Mouse (Mus musculus): Measurements from ENCODE around the gene Ccdc91.

The Ccdc91 gene

DNA sequence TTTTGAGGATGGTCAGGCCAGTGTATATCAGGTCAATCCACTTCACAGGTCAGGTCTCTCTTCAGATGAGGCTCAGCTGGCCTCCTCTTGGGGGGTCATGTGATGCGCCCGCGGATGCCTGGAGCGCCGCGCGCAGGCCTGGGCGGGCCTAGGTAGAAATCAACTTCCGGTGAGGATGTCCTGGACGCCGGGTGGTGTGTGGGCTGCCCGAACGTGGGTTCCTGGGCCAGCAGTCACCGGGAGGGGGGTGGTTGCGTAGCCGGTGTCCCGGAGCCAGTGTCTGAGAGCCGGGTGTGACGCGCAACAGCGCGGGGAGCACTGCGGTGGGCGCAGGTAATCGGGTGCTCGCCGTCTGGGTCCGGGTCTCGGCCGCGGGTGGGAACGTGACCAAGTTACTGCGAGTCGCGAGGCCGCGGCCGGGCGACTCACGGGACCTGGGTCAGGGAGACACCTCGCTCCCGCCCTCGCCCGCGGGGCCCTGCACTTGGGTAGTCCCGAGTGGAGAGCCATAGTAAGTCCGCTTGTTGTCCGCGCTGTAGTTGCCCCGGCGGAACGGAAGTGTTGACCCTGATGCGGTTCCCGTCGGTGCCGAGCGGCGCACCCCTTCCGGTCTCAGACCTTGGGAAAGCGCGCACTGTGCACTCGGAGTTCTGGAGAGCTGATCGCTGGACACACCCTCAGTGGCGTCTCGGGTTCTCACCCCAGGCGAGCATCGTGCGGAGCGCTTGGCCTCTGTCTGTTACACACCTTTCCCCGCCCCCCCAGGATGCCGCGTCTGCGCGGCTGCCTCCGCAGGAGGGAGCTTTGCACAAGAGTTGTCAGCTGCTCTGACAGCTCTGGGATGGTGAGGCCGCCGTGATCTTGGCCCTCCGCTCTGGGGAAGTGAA, at the start of gene Ccdc91:
Gene Ccdc91, plus strand, starts transcription at position 102 of the 887 bp plus-strand sequence.
- DNase-seq, result peak; percentile 91

DNA sequence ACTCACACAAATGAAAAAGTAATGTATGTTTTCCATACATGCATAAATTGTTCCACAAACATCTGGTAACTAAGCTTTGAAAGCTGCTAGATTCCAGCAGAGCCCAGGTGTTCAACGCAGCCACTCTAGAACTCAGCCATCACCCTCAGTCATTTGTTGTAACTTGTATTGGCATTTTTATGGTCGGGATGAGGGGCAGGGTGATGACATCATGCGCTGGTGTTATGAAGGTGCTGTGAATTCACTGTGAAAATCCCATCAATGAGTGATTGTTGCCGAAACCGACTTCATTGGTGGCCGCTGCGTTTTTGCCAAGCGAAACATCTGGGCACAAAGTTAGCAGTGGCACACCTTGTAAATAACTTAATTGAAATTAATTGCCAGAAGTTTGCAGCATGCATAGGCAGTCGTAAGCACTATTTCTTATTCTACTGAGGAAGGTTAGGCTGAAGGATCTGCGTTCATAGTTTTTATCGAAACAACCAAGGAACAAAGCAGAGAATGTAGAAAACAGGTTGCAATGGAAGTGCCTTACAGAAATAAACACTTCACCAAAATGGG, 48.6 kb upstream of the Ccdc91 start:
- peak; percentile 8 for DNase-seq

DNA sequence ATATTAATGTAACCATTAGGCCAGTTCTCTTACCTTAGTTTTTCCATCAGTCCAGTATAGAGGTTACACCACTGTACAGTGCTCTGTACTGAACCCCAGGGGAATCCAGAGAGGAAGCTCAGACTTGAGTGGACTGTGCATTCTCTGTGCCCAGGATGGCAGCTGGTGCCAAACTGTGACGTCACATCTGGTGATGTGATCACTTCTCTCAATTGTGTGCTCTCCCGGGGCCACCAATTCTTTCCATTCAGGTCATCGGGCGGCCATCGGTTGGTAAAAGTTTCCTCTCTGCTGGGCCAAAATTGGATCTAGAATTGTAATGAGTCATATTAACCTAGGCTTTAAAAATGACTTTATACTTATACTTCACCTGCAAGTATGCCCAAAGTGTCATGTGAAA, 19.9 kb upstream of the Ccdc91 start:
- DNase-seq, result no peak

DNA sequence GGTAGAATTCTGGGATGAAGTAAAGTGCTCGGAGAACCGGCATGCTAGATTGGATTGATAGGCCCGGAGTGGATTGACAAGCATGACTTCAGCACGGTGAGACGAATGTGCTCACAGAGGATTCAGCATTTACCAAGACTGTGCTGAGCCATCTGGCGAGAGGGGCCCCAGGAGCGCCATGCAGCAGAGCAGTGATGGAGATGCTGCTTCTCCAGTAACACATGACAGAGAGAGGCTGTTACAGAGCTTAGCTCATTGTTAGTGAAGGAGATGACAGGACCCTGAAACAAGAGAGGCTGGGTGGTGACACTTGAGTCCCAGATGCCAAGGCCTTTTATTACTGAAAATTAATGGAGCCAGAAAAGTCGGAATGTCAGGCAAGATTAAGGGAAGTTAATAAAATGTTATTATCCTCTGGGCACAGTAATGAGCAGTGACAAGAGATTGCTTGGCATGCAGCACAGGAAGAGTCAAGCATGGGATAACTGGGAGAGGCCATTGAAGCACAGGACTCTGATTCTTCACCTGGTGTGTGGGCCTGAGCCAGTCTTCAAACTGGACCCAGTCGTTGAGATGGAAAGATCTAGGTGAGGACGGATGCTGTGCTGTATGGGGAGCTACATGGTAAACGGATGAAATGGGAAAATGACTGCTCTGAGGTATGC, 16.9 kb upstream of the Ccdc91 start:
- no peak for DNase-seq

DNA sequence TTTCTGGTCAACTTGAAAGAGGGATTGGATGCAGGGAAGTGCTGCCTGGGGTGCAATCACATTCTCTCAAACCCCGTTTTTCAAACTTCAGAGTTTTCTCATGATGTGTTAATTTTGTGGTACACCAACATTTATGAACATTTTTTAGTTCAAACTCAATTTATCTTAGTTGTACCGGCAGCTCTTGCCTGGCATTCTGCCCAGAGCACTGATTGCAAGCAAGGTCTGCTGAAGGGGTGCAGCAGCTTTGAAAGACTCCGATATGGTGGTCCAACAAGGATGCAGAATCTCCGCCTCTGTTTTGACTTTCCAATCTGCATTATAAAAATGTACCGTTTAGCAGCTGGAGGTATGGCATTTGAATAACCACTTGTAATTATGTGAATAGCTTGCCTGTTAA, 5.6 kb upstream of the Ccdc91 start:
- no peak for DNase-seq

DNA sequence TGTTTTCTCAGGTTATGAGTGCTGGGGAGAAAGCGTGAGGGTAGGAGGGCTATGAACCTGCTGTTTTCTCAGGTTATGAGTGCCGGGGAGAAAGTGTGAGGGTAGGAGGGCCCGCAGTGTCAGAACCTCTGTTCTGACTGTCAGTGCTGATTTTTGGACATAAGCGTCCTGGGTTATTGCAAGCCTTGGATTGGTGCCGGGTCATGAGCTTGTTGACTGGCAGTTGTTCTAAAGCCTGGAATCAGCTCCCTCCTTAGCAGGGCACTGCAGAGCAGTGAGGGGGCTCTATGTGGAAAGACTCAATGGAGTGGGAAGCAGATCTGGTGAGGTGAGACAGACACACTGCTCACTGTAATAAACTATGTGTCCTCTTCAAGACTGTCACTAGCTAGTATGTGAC, 5.5 kb downstream of the Ccdc91 start:
- DNase-seq, result no peak

DNA sequence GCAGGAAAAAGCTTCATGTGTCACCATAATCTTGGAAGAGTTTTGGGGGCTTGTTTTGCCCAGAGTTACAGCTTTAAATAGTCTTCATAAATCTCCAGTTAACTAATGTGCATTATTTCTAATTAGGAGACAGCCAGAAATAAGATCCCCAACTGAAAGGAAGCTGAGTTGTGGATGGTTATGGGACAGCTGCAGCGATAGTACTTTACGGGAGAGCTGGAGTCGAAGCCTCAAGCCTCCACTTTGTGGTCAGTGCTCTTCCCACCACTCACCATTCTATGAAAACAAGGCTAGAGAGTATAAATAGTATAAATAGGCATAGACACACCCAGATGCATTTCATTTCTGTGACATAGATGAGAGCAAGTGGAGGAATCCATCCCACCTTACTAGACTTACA, 14.5 kb downstream of the Ccdc91 start:
- DNase-seq, result no peak

DNA sequence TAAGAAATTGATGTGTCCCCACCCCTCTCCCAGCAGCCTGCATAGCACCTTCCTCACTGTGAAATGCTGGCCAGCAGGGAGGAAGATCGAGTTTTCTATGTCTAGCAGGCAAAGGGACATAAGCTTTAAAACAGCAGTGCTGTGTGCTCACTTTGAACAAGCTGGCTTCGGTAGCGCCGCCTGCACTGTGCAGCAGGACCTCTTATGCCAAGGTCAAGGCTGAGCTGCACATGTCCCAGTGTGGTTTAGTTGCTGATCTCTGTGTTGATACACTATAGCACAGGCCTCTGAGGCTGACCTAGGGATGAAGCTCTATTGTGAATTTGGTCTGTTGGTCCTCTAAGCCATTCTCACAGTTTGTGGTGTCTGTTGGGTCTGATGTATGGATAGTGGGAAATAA, 16.9 kb downstream of the Ccdc91 start:
- DNase-seq, result no peak

DNA sequence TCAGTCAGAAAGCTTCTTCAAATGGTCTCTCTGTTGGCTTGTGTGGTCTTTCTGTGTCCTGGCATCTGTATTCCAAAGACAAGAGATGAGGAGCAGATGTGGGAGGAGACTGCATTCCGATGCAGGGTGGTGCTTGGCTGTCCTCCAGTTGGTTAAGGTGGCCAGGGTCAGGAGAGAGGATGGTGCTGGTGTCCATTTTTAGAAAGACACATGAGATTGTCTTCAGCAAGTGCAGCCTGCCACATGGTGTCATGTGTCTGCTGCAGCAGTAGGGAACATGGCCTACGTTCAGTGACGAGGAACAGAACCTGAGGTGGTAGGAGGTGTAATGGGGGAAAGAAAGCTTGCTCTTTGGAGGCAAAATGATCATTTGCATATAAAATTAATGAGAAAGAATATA, 25.8 kb downstream of the Ccdc91 start:
- DNase-seq, result no peak

DNA sequence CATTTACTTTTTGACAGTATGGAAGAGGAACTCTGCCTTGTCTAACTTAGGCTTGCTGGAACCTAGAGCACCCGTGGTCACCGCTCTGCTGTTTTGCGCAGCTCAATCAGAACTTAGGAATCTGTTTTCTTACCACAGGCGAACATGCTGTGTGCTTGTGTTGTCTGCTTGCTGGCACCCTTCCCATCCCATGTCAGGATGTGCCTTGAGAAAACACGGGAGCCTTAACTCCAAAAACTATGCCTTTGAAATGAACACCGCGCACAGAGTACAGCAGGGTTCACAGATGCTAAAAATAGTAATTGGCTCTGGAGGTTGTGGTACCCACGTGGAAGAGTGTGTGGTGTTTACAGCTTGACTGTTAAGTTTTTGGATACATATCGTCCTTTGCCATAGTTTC, 30.4 kb downstream of the Ccdc91 start:
- DNase-seq, result no peak

DNA sequence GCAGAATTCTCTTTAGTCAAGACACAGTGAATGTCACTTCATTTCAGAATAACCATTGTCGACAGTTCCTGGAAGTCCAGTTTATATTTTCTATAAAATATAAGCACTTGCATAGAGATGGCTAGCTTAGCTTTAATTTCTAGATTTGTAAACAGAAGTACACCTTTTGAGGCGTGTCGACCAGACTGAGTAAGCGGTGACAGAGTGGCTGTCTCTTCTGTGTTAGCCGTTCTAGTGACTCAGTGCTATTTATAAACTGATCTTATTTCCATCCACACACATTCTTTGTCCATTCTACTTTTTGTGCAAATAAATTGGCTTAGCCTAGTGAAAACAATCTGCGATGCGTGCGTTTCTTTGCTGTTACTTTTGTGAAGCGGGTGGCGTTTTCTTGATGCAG, 30.9 kb downstream of the Ccdc91 start:
- DNase-seq, result no peak

DNA sequence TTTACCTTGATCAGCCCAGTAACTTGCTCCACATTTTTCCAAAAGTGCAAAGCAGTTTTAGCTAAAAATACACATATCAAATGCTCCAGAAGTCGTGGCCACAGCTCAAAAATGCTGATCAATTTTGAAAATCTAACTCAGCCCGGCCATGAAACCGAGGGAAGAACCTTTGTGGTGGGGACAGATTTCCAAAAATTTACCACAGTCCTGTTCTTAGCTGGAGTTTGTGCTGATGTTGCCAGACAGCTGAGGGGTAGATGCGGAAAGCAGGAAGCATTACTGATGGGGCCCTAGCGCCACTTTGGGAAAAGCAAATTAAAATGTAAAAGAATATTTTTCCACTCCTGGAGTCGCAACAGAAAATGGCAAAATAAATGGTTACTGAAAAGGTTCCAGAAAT, 31.6 kb downstream of the Ccdc91 start:
- DNase-seq, result no peak

DNA sequence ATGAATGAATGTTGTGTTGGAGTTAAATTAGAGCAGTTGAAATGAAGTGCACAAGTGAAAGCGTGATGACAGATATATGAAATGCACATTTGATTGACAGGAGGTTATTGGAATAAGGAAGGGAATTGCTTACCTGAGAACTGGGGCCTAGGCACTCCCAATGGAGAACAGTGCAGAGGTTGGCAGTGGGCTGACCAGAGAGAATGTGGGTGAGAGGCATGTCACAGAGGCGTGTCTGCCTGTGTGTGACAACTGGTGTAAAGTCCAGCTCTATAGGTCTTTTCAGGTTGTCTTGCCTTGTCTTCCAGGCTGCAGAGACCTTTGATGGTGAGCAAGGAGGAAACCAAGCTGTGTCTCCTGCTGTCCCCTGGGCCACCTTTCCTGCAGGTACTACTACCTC, 34.9 kb downstream of the Ccdc91 start:
- DNase-seq, result no peak

DNA sequence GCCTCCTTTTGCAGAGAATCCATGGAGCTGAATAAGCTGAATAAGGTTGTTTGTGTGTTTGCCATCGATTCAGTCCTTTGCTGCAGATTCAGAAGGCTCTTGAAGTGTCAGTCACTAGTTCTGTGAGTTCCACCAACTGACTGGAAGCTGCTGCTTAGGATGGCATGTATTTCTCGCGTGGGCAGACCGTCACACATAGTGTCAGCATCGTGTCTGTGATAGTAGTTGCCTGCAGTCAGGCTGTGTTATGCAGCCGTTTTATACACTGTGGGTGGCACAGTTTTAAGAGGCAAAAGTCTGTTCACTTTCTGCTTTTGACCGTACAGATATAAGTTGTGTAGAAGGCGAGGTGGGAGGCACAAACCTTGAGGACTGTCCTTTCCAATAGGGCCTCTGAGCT, 42.3 kb downstream of the Ccdc91 start:
- no peak for DNase-seq

DNA sequence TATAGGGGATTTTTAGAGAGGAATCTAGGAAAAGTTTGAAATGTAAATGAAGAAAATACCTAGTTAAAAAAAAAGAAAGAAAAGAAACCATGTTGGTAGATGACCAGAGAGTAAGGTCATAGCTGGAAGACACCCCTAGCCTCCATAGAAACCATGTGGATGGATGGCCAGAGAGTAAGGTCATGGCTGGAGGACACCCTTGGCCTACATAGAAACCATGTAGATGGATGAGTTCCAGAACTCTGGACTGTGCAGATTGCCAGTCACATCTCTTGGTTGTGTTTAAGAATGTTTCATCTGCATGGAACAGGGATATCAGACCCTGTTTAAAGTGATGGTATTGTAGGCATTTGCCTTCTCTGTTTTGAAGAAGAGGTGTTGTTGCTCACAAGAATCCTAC, 49.6 kb downstream of the Ccdc91 start:
- DNase-seq, result no peak

DNA sequence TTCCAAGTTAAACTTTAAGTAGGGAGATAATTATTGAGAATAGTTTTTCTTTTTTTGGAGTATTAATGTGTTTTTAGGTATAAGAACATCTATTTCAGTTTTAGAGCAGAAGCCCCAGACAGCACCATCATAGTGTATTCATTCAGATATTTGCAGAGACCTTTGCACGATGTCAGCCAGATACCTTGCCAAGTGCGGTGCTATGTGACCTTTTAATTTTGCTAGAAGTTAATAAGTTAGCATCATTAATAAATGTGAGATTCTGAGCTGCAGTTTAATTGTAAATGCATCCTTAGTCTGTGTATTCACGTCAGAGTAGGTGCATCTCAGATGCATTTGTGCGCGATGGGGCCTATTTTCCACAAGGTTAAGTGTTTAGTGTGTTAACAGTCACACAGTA, 59.3 kb downstream of the Ccdc91 start:
- no peak for DNase-seq

DNA sequence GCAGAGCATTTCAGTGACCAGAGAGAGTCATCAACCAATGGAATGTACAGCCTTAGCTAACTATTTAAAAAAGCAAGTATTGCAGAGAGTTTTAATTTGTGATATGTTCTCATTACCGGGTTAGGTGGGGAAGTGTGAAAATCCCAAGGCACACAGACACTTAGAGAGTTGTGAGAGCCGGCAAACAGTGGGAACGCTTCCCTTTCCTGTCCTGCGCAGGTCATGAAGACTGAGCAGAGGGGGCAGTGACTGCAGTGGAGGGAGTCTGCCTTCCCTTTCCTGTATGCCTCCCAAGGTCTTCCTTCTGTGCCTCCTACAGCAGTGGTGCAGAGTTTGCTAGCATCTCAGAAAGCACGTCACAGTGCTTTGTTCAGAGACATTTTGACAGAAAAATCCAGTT, 62.6 kb downstream of the Ccdc91 start:
- no peak for DNase-seq

DNA sequence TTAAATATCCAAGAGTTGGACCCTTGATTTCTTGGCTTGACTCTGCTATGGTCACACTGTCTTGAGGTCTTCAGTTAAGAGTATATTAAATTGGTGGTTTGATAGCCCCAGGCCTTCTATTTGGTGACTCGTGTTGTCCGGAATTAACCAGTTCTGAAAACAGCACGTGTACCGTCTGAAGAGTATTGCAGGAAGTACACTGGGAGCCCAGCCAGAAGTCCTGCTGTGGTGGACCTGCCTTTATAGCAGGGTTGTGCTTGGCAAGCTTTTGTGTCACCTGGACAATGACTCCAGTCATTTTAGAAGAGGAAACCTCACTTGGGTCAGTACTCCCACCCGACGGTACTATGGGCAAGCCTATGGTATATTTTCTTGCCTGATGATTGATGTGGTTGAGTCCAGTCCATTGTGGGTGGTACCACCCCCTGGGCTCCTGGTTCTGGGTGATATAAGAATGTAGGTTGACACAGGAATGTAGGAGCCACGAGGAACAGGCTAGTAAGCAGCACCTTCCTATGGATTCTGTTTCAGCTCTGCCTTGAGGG, 63.5 kb downstream of the Ccdc91 start:
- DNase-seq, result no peak

DNA sequence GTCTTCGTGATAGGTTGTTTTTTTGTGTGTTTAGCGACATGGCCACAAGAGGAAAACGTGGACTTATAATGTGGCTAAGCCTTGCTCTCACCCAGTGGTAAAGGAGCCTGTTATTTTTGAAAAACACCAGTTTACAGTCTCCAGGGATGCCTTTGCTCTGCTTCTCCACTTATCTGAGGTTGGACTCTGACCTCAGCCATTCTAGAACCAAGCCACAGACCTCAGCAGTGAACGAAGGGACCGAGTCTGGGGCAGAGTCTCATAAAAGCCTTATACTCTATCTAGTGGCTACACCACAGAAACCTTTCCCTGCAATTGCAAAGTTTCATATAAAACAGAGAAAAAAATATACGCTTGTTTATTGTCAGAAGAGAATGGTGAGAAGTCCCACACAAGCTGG, 65.3 kb downstream of the Ccdc91 start:
- DNase-seq, result no peak

DNA sequence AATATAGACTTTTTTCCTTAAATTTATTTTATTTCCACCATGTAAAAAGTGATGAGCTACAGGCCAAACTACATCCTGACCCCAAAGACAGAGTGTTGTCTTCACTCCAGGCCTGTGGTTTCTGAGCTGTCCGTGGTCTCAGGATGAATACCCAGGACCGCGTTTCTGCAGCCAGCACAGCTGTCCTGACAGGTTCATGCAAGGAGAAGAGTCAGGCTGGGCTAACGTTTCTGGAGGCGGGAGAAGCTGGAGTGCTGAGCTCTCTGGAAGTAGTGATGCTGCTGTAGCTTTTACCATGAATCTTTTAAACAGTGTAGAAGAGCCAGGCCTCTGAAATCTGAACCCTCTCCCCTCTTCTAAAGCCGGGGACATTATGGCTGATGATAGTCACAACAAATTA, 80.0 kb downstream of the Ccdc91 start:
- DNase-seq, result no peak

DNA sequence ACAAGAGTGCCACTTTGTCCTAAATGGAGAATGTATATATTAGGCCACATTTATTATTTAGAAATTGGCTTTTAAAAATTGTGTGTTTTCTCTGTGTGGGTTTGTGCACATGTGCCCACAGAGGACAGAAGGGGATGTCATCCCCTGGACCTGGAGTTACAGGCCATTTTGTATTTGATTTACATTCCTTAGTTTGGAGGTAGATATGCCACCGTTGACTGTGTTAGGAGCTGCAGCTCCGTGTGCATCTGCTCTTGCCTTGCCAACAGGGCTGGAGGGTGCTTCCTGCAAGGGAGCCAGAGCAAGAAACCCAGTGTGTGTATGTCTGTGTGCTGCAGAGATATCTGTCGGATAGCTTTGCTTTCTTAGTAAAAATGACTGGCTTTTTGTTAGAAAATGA, 83.7 kb downstream of the Ccdc91 start:
- DNase-seq, result no peak

DNA sequence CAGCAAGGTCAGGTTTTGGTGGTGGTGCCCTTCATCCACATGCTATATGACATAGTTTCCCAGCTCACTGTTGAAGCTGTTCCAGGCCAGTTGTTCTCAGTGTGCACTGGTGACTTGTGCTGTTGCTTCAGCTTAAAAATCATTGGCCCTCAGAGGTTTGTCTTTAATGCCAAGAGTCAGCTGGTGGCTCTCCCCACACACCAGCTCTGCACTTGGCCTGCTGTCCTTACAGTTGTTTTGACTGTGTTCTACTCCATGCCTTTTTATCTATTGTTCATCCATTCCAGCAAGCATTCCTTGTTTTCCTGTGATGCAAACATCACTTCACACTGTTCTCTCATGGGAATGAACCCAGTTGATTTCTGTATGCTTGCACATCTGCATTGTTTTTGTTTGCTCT, 84.8 kb downstream of the Ccdc91 start:
- no peak for DNase-seq

DNA sequence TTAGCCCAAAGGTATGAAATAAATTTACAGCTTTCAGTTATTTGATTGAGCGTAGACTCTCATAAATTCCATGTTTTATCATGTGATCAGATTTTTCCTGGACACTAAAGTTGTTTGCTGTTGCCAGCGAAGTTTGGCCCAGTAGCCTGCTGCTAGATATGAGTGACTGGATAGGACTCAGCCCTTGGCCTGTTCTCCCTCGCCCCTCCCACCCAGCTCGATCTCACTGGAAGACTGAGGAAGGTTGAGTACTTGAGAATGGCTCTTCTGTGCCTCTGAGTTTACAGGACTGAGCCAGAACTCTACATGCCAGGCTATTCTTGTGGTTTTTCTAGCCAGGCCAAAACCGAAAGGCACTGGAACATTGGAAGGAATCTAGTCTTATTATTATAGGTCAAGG, 93.6 kb downstream of the Ccdc91 start:
- DNase-seq, result no peak

DNA sequence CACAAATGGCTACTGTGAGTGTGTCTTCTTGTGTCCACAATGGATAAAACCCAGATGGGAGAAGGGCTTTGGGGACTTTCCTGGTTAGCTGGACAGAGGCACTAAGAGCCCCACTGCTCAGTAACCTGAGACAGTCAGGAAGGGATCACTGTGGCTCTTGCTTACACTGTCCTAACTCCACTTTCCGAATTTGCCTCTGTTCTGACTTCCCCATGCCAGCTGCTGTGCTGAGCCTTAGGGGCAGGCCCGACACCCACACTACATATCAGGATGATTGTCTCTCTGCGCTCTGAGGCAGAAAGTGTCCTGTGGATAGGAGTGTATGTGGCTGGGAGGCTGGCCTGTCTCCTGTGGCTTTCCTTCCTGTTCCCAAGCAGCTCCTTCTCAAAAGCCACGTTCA, 97.5 kb downstream of the Ccdc91 start:
- peak; percentile 23 for DNase-seq
